Mouse (Mus musculus) mesoderm, embryonic 11.5 days (tissue): ENCODE data around the gene Grk3.

Experiments used
- DNase-seq: peaks from one replicate; pipeline ENCODE4 v3.0.0-alpha.2; 2012; ENCODE audit warnings: low read depth, low spot score

The Grk3 gene

DNA sequence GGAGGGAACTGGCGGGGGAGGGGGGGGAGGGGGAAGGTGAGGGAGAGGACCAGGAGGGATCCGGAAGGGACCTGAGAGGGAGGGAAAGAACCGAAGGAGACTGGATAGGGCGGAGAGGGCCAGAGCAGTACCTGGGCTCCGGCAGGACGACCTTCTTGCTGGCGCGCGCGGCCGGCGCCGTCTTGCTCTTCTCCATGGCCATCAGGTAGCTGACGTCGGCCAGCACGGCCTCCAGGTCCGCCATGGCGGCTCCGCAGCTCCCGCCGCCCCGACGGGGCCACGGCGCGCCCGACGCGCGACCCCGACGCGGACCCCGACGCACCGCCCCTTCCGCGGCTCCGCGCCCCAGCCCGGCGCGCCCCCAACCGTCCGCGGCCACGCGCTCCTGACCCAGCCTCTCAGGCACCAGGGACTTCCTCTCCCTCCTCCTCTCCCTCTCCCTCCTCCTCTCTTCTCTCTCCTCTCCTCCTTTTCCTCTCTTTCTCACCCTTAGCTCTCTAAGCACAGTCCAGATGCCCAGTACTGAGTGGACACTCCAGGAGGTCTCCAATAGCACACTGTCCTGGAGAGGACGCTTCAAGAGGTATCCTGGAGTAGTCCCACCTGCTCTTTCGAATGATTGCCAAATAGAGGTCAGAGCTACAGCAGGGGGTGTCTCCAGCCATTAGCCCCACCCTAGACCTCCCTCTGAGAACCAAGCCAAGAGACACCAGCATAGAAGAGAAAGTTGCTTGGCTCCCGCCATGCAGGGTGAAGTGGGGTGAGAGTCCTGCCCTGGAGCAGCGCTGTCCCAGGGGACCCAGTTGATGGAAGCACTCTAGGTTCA, at the start of gene Grk3:
Grk3 (minus strand) TSS at position 556 of the 826 bp plus-strand sequence.
- DNase-seq, result peak; percentile 44

DNA sequence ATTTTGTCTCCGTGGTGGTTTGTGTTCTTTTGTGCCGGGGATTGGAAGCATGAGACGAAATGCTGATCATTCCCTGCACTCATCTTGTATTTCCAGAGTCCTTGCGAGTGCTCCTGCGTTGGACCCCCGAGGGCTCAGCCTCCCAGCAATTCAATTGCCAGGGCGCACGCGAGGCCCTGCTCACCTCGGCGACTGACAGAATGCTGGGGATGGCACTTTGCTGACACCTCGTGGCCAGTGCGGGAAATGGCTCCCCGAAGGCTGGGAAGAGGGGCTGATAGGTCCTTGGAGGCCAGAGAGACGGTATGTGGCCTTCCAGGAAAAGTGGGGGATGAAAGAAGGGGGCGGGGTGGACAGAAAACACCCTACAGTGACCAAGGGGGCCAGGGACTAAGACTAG, 38.7 kb upstream of the Grk3 start:
- peak; percentile 86 for DNase-seq

DNA sequence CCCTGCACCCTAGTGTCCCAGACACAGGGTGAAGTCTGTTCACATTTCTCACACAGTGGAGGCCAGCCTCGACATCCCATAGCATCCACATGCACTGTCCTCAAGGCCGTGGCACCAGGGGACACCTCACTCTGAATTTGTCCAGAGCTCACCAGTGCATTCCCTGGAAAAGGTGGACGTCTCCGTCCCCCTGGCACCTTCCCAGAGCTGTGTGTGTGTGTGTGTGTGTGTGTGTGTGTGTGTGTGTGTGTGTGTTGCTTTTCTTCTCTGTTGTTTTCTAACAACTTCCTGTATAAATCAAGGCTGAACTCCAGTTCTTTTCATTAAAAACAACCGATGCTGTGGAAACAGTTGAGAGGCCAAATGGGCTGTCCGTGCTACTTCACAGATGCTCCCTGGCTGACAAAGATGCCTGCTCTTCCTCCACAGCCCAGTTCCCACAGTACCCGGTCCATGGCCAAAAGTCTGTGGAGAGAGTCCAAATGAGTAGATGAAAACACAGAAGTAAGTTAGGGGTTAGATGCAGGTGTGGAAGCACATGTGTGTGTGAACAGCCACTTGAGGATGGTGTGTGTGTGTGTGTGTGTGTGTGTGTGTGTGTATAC, 35.1 kb upstream of the Grk3 start:
- no peak for DNase-seq

DNA sequence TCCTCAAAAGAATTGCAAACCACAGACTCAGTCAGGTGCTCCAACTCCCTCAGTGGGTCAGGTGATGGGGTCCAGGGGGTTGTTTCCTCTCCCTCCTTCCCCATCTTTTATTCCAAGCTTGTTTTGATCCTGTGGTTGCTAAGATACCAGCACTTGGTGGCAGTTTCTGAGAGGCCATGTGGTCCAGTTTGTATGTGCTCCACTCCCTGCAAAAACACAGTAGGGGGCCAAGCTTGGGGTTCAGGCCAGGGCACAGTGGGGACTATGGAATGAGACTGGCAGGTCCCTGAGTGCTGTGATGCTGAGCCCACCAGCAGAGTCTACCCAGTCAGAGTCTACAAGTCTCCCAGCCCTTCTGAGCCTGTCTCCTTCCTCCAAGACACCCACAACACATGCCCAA, 34.3 kb upstream of the Grk3 start:
- DNase-seq, result no peak

DNA sequence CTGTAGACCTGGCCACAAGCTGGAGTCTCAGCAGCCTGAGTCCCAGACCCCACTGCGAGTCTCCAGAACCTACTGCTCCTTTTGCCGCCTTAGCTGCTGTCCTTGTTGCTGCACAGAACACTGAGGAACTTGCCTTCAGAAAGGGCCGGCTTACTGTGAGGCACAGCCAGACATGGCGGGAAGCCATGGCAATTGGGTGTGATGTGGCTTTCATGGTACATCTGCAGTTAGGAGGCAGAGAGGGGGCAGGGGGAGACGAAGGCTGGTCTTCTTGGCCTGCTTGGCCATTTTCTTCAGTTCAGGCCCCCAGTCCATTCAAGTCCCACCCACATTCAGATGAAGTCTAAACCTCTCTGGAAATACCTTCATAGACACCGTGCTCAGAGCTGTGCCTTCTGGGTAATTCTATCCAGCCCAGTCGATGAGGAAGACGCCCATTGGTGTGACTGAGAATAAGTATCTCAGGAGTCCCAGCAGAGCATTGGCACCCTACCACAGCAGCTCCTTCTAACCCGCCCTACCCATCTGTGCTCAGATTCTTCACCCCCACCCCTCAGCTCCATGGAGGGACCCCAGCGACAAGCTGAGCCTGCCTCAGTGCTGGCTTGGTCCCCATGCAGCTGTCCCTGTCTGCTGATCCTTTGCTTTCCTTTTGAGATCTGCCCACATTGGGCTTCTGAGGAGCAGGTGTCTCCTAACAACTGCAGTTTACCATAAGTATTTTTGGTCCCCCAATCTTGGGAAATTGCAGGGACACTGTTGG, 30.1 kb upstream of the Grk3 start:
- no peak for DNase-seq

DNA sequence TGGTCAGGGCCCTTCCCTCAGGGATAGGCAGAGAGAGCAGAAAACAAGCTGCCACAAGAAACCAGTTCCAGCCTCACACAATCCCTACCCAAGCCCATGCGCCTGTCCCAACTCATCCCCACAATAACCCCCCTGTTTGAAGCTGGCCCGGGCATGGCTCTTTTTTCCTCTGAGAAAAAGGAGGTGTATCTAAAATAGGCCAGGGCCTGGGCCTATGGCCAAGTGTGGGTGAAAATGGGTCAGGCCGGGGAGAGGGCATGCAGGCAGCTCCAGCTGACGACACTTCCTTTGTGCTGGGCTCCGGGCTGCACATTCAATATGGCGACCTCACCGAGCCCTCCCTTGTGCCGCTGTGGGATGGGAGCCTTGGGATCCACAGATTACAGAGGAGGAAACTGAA, 27.9 kb upstream of the Grk3 start:
- no peak for DNase-seq

DNA sequence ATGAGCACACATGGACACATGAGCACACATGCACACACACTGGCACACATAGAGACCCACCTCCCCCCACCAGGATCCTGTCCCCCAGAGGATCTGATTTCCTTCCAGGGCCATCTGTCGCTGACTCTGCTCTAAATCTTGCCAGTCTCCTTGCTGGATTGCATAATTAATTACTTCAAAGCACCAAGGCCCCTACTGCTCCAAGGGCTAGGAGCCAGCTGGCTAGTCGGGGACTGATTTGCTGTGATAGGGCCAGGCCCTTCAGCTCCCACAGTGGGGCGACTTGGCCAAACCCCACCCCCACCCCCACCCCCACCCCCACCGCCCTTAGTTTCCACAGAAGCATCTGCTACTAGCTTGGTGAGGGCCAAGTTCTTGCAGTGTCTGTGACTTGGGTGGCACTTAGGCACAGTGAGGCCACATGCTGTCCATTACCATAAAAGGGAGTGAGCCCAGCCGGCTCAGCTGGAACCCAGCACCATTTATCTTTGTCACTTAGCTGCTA, 26.0 kb upstream of the Grk3 start:
- peak; percentile 74 for DNase-seq

GRCm38 (mm10) chr5:113040776-113041175, 25.2 kb upstream of the Grk3 start:
- DNase-seq, result no peak

DNA sequence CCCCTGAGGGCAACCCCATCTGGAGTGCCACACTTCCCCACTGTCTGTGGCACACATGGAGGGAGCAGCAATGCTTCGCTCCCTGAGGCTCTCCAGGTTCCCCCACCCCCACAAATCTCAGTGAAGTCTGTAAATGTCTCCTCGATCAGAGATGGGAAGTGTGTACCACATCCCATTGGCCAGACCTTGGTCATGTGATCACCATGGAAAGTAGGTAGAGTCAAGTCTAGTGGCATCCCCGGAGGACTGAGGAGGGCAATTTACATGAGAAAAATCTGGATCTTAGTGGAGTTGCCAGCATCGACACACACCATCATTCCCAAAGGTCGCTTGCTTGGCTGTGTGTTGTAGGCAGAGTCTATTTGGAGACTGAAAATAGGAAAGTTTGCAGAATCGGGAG, 23.0 kb upstream of the Grk3 start:
- DNase-seq, result no peak

GRCm38 (mm10) chr5:113035094-113036047, 19.8 kb upstream of the Grk3 start:
- DNase-seq, result no peak

DNA sequence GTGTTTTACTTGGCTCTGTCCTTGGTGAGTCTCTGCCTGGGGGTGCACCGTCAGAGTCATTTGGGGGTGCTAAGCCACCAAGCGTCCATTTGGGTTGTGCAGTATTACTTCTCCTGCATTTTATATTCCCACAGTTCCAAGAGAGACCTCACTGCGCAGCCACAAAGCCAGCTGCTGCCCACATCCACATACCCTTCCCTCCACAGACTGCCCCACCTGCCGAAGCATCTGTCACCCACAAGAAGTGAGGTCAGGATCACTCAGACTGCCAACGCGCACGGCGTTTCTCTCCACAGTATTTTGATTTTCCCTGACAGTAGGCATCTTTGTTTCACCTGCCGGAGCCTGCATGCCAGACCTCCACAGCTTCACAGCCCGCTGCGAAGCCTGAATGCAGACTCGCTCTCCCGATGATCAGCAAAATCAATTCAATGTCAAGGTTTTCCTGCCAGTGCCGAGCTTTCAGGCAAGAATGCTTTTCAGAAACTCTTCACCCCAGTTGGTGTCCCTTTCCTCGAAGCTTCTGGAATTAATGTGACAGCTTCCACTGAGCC, 15.7 kb upstream of the Grk3 start:
- DNase-seq, result no peak

GRCm38 (mm10) chr5:113030082-113030481, 14.5 kb upstream of the Grk3 start:
- no peak for DNase-seq

- no peak for DNase-seq
These were observed 11.1 kb upstream of the Grk3 start for GRCm38 (mm10) chr5:113026706-113027105.

GRCm38 (mm10) chr5:113024154-113024764, 8.7 kb upstream of the Grk3 start:
- DNase-seq, result peak; percentile 37

GRCm38 (mm10) chr5:113018190-113018589, 2.6 kb upstream of the Grk3 start:
- no peak for DNase-seq

DNA sequence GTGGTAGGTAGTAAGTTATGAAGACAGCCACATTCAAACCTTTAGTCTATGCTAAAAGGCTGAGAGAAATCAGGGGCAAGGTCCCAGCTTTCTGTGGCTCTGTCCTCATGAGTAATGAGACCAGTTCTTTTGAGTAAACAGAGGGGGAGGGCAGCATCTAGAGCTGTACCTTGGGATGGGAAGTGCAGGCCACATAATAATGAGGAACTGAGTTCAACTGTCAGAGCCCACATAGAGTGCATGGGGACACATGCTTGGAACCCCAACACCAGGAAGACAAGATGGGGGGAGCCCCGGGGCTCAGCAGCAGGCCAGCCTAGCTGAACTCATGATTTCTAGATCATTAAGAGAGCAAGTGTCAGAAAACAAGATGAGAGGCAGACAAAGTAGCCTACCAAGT, 1.4 kb upstream of the Grk3 start:
- DNase-seq, result no peak

- no peak for DNase-seq
These were observed 769 bp downstream of the Grk3 start for GRCm38 (mm10) chr5:113014808-113015235.

DNA sequence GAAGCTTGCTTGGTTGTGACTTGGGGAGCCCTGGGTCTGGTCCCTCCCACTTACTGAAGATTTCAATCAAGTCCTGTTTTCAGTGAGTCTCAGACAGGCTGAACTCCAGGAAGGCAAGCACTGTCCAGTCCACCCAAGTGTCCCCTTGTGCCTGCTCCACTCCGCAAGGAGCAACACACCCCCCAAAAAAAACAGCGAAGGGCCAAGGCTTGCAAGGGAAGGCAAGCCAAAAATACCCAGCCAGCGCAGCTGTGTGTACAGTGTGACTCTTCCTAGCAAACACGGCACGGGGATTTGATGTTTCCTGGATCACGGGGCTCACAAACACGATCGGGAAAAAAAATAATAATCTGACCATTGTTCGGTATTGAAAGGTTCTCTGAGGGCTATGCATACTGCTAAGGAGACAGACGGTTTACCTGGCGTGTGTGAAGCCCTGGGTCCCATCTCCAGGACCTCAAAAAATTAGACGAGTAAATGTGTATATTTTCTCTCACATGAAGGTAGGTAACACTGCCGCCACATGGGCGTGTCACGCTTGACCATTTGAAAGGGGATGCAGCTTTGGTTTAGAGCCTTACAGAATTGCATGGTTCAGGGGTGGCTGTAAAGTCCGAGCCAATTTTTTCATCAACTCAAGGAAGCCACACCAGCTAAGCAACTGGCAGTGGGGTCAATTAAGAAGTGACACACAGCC, 1.3 kb downstream of the Grk3 start:
- no peak for DNase-seq

DNA sequence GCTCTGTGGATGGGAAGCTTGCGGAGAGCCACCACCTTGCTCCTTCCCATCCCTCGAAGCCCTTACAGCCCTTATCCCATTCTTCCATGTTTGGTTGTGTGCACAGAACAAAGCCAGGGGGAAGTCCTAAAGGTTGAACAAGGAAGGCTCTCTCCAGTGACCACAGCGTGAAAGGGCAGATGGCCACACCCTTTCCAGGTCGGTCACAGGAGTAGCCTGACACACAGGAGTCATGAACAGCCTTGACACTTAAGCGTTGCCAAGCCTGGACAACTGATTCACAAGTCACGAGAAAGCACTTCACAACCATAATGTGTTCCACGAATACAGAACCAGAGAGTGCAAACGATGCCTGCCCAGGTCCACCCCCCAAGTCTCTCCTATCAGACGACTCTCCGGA, 3.7 kb downstream of the Grk3 start:
- no peak for DNase-seq
